Mouse (Mus musculus): Measurements from ENCODE around the gene Tusc2. TPM values are rescaled to one million over a fixed set of nuclear protein-coding genes. Genes with fewer than 3 reads are reported as not detected.

Tusc2 gene
- polyA plus RNA-seq, 1 experiment = 25.0 TPM

GRCm38 (mm10) chr9:107541005-107541404 is 22.1 kb upstream of the Tusc2 start:
- no peak for TF ChIP-seq E2F4 (IDR thresholded peaks at IDR 0.05; ENCODE audit: insufficient read depth)
- TF ChIP-seq SRF (IDR thresholded peaks at IDR 0.05; ENCODE audit: control insufficient read depth, insufficient read length, low read depth) = no peak
- no peak for TF ChIP-seq USF1 (IDR thresholded peaks at IDR 0.05; ENCODE audit: low read depth)
- no peak for TF ChIP-seq POLR2A (IDR thresholded peaks at IDR 0.05; ENCODE audit: insufficient read length, low read depth)
- no peak for TF ChIP-seq POLR2AphosphoS2 (IDR thresholded peaks at IDR 0.05; ENCODE audit: insufficient read length, low read depth)
- no peak for TF ChIP-seq CEBPB (IDR thresholded peaks at IDR 0.05; ENCODE audit: insufficient read depth, poor library complexity, severe bottlenecking)
- no peak for TF ChIP-seq MAX (IDR thresholded peaks at IDR 0.05; ENCODE audit: low read depth)
- no peak for TF ChIP-seq MYOG (IDR thresholded peaks at IDR 0.05; ENCODE audit: control insufficient read depth in 1 of 3, insufficient read depth in 1 of 3, insufficient read length in 2 of 3, low read depth in 2 of 3)
- no peak overlapping the region for H3ac ChIP-seq (ENCODE audit: control insufficient read depth, insufficient read length)
- H3K4me3 ChIP-seq = peak overlapping the region; percentile 76
- peak overlapping the region; percentile 97 for H3K4me2 ChIP-seq (ENCODE audit: low read depth)
- peaks cover 15% of the 10 kb centered on the region for H3K79me2 ChIP-seq (ENCODE audit: control insufficient read depth, insufficient read depth)
- H3K36me3 ChIP-seq (ENCODE audit: control insufficient read depth, insufficient read depth) = peaks cover 10% of the 10 kb centered on the region
- H3K27me3 ChIP-seq (ENCODE audit: control insufficient read depth, insufficient read depth, insufficient read length) = no peaks in the 10 kb centered on the region

- peak within 1 kb of the TSS; percentile 24 for H3ac ChIP-seq (ENCODE audit: control insufficient read depth, insufficient read length)
- peak within 1 kb of the TSS; percentile 76 for H3K4me3 ChIP-seq
- H3K4me2 ChIP-seq (ENCODE audit: low read depth) = peak within 1 kb of the TSS; percentile 97
- H3K36me3 ChIP-seq (ENCODE audit: control insufficient read depth, insufficient read depth) = peaks cover 10% of the 10 kb centered on the region
- H3K27me3 ChIP-seq (ENCODE audit: control insufficient read depth, insufficient read depth, insufficient read length) = no peaks in the 10 kb centered on the region
- H3K79me2 ChIP-seq (ENCODE audit: control insufficient read depth, insufficient read depth) = peaks cover 12% of the 10 kb centered on the region
- TF ChIP-seq USF1 (IDR thresholded peaks at IDR 0.05; ENCODE audit: low read depth) (no peak), POLR2AphosphoS2 (IDR thresholded peaks at IDR 0.05; ENCODE audit: insufficient read length, low read depth) (peak; percentile 20), POLR2A (IDR thresholded peaks at IDR 0.05; ENCODE audit: insufficient read length, low read depth) (no peak)
Measured at GRCm38 (mm10) chr9:107541474-107542351, 21.3 kb upstream of the Tusc2 start, which contains the start of the genes Cyb561d2 and Nprl2. TSS of gene Cyb561d2 (minus strand) at chr9:107542193. TSS of gene Nprl2 (plus strand) at chr9:107542226.

- Histone ChIP-seq H3ac (ENCODE audit: control insufficient read depth, insufficient read length) (peak overlapping the region; percentile 24), H3K36me3 (ENCODE audit: control insufficient read depth, insufficient read depth) (peaks cover 10% of the 10 kb centered on the region), H3K4me3 (peak overlapping the region; percentile 76), H3K27me3 (ENCODE audit: control insufficient read depth, insufficient read depth, insufficient read length) (no peaks in the 10 kb centered on the region), H3K4me2 (ENCODE audit: low read depth) (peak overlapping the region; percentile 97), H3K79me2 (ENCODE audit: control insufficient read depth, insufficient read depth) (peaks cover 9% of the 10 kb centered on the region)
- TF ChIP-seq MAX (IDR thresholded peaks at IDR 0.05; ENCODE audit: low read depth) = no peak
- no peak for TF ChIP-seq E2F4 (IDR thresholded peaks at IDR 0.05; ENCODE audit: insufficient read depth)
- TF ChIP-seq TCF3 (IDR thresholded peaks at IDR 0.05; ENCODE audit: insufficient read length, low read depth) = no peak
- no peak for TF ChIP-seq SRF (IDR thresholded peaks at IDR 0.05; ENCODE audit: control insufficient read depth, insufficient read length, low read depth)
- no peak for TF ChIP-seq MYOG (IDR thresholded peaks at IDR 0.05; ENCODE audit: control insufficient read depth in 1 of 3, insufficient read depth in 1 of 3, insufficient read length in 2 of 3, low read depth in 2 of 3)
- TF ChIP-seq TCF12 (IDR thresholded peaks at IDR 0.05; ENCODE audit: insufficient read depth, poor library complexity, severe bottlenecking) = no peak
- no peak for TF ChIP-seq USF1 (IDR thresholded peaks at IDR 0.05; ENCODE audit: low read depth)
- TF ChIP-seq REST (IDR thresholded peaks at IDR 0.05; ENCODE audit: insufficient read depth, insufficient read length) = no peak
- no peak for TF ChIP-seq POLR2AphosphoS2 (IDR thresholded peaks at IDR 0.05; ENCODE audit: insufficient read length, low read depth)
- TF ChIP-seq MYOD1 (IDR thresholded peaks at IDR 0.05; ENCODE audit: control insufficient read depth in 1 of 3, insufficient read length in 2 of 3, low read depth in 2 of 3) = no peak
- TF ChIP-seq CEBPB (IDR thresholded peaks at IDR 0.05; ENCODE audit: insufficient read depth, poor library complexity, severe bottlenecking) = no peak
- no peak for TF ChIP-seq POLR2A (IDR thresholded peaks at IDR 0.05; ENCODE audit: insufficient read length, low read depth)
Measured at GRCm38 (mm10) chr9:107542352-107542686, 20.7 kb upstream of the Tusc2 start.

- TF ChIP-seq POLR2AphosphoS2 (IDR thresholded peaks at IDR 0.05; ENCODE audit: insufficient read length, low read depth) = no peak
- no peak for TF ChIP-seq MYOG (IDR thresholded peaks at IDR 0.05; ENCODE audit: control insufficient read depth in 1 of 3, insufficient read depth in 1 of 3, insufficient read length in 2 of 3, low read depth in 2 of 3)
- TF ChIP-seq TCF12 (IDR thresholded peaks at IDR 0.05; ENCODE audit: insufficient read depth, poor library complexity, severe bottlenecking) = no peak
- no peak for TF ChIP-seq E2F4 (IDR thresholded peaks at IDR 0.05; ENCODE audit: insufficient read depth)
- no peak for TF ChIP-seq MYOD1 (IDR thresholded peaks at IDR 0.05; ENCODE audit: control insufficient read depth in 1 of 3, insufficient read length in 2 of 3, low read depth in 2 of 3)
- no peak for TF ChIP-seq SRF (IDR thresholded peaks at IDR 0.05; ENCODE audit: control insufficient read depth, insufficient read length, low read depth)
- TF ChIP-seq MAX (IDR thresholded peaks at IDR 0.05; ENCODE audit: low read depth) = no peak
- no peak for TF ChIP-seq POLR2A (IDR thresholded peaks at IDR 0.05; ENCODE audit: insufficient read length, low read depth)
- TF ChIP-seq USF1 (IDR thresholded peaks at IDR 0.05; ENCODE audit: low read depth) = no peak
- no peak for TF ChIP-seq CEBPB (IDR thresholded peaks at IDR 0.05; ENCODE audit: insufficient read depth, poor library complexity, severe bottlenecking)
- TF ChIP-seq REST (IDR thresholded peaks at IDR 0.05; ENCODE audit: insufficient read depth, insufficient read length) = no peak
- no peak for TF ChIP-seq TCF3 (IDR thresholded peaks at IDR 0.05; ENCODE audit: insufficient read length, low read depth)
- H3K4me3 ChIP-seq = peak overlapping the region; percentile 76
- peaks cover 5% of the 10 kb centered on the region for H3K79me2 ChIP-seq (ENCODE audit: control insufficient read depth, insufficient read depth)
- H3ac ChIP-seq (ENCODE audit: control insufficient read depth, insufficient read length) = no peak overlapping the region
- H3K27me3 ChIP-seq (ENCODE audit: control insufficient read depth, insufficient read depth, insufficient read length) = no peaks in the 10 kb centered on the region
- peak overlapping the region; percentile 97 for H3K4me2 ChIP-seq (ENCODE audit: low read depth)
- H3K36me3 ChIP-seq (ENCODE audit: control insufficient read depth, insufficient read depth) = peaks cover 10% of the 10 kb centered on the region
Measured at GRCm38 (mm10) chr9:107542721-107543120, 20.3 kb upstream of the Tusc2 start.
